Mouse (Mus musculus): Measurements from ENCODE around the gene Sfxn1. TPM values are rescaled to one million over a fixed set of nuclear protein-coding genes. Genes with fewer than 3 reads are reported as not detected.

Sfxn1 gene
- total and polyA plus RNA-seq, 2 experiments, result 26.2 to 63.2 TPM

DNA sequence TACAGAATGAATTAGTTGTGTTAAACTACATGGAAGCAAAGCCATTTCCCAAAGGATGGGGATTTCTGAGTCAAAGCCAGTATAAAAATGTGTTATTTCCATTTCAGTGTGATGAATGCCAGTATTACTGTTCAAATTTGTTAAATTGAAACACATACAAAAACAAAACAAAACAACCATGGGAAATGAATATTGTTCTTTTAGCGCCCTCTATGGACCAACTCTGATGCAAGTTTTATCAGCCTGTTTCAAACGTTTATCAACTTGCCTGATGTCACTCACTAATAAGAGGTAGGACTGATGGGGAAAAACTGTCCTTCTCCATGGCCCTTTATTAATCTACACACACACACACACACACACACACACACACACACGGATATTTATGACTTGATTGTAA is 8.4 kb upstream of the Sfxn1 start:
- H3K4me3 ChIP-seq (ENCODE audit: insufficient read depth, low read depth, low read length), result no peak overlapping the region
- WGBS, result 8% methylated on average over 3 of the region's 3 CpGs
- peaks cover 6% of the 10 kb centered on the region for H3K4me1 ChIP-seq (ENCODE audit: control insufficient read depth, insufficient read depth, low read length)
- no peaks in the 10 kb centered on the region for H3K27me3 ChIP-seq (ENCODE audit: control insufficient read depth, insufficient read depth, low read length)
- no peaks in the 10 kb centered on the region for H3K36me3 ChIP-seq (ENCODE audit: control insufficient read depth, insufficient read depth, low read length)
- peak; percentile 46 for DNase-seq (ENCODE audit: extremely low read depth, low read depth, low spot score)
- no peak overlapping the region for H3K9ac ChIP-seq (ENCODE audit: low read depth, low read length)
- peak; percentile 35; the same call in 1 of the 2 replicates for TF ChIP-seq CTCF (IDR thresholded peaks at IDR 0.05; ENCODE audit: low read depth, low read length)
- TF ChIP-seq POLR2A (IDR thresholded peaks at IDR 0.05; ENCODE audit: extremely low read depth, insufficient read depth, low read length), result no peak
- H3K27ac ChIP-seq (replicated peaks; ENCODE audit: insufficient read depth, low read depth, low read length), result no peak overlapping the region
- no peaks in the 10 kb centered on the region for H3K79me2 ChIP-seq (ENCODE audit: control insufficient read depth, insufficient read depth, low read length)

DNA sequence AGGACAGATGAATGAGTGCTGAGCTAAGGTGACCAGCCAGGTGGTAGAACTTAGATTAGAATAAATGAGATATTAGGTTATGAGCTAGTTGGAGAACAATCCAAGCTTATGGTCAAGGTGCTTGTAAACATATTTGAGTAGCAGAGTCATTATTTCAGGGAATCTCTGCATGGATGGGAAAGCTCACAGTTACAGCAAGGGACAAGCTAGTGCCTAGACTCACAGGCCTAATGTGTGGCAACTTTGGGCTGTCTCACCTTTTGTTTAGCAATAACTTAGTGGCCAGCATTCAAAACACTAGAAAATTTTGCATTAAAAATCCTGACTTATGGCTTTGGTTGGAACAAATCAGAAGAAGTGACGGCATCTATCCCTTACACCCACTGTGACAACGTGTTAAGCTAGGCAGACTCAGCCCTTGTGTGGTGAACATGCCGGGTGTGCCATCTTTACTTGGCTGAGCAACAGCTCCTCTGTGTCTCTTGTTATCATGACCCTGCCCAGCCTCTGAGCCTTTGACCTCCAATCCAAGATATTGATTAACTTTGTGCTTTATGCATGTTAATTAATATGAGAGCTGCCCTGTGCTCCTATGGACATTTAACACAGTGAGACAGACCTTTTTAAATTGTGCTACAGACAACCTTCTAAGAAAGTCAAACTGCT is 5.5 kb upstream of the Sfxn1 start:
- no peaks in the 10 kb centered on the region for H3K27me3 ChIP-seq (ENCODE audit: control insufficient read depth, insufficient read depth, low read length)
- no peaks in the 10 kb centered on the region for H3K36me3 ChIP-seq (ENCODE audit: control insufficient read depth, insufficient read depth, low read length)
- DNase-seq (ENCODE audit: extremely low read depth, low read depth, low spot score), result peak; percentile 89
- H3K4me3 ChIP-seq (ENCODE audit: insufficient read depth, low read depth, low read length), result no peak overlapping the region
- H3K79me2 ChIP-seq (ENCODE audit: control insufficient read depth, insufficient read depth, low read length), result no peaks in the 10 kb centered on the region
- peaks cover 6% of the 10 kb centered on the region for H3K4me1 ChIP-seq (ENCODE audit: control insufficient read depth, insufficient read depth, low read length)
- no peak for TF ChIP-seq CTCF (IDR thresholded peaks at IDR 0.05; ENCODE audit: low read depth, low read length)
- no peak for TF ChIP-seq POLR2A (IDR thresholded peaks at IDR 0.05; ENCODE audit: extremely low read depth, insufficient read depth, low read length)
- 37% methylated on average over 3 of the region's 3 CpGs for WGBS
- H3K27ac ChIP-seq (replicated peaks; ENCODE audit: insufficient read depth, low read depth, low read length), result peak overlapping the region; percentile 9; the same call in 1 of the 2 replicates
- no peak overlapping the region for H3K9ac ChIP-seq (ENCODE audit: low read depth, low read length)

DNA sequence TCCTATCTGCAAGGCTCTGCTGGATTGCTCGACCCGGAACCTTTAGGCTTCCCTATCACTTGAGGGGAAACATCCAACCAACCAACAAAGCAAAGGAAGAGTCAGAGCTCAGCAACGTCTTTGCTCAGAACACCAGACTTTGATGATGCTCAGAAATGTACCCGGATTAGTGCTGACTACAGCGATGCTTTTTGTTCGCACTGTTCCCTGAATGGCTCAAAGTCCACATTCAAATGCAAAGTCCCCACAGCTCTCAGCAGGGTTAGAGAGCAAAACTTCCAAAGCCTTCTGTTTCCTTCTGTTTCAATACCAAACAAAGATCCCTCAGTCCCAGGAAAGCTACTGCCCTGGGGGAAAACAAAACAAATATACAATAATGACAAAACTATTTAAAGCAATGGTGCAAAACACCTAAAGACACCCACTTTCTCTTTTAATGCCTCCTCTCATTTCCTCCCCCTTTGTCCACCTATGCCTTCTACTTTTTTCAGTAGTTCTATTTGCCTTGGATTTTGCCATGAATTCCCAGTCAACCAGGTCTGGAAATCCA is 4.0 kb upstream of the Sfxn1 start:
- Histone ChIP-seq H3K79me2 (ENCODE audit: control insufficient read depth, insufficient read depth, low read length) (no peaks in the 10 kb centered on the region), H3K9ac (ENCODE audit: low read depth, low read length) (peak overlapping the region; percentile 26; the same call in 1 of the 2 replicates), H3K4me1 (ENCODE audit: control insufficient read depth, insufficient read depth, low read length) (peaks cover 6% of the 10 kb centered on the region), H3K27ac (replicated peaks; ENCODE audit: insufficient read depth, low read depth, low read length) (peak overlapping the region; percentile 80), H3K36me3 (ENCODE audit: control insufficient read depth, insufficient read depth, low read length) (no peaks in the 10 kb centered on the region), H3K4me3 (ENCODE audit: insufficient read depth, low read depth, low read length) (no peak overlapping the region), H3K27me3 (ENCODE audit: control insufficient read depth, insufficient read depth, low read length) (no peaks in the 10 kb centered on the region)
- peak; percentile 91 for DNase-seq (ENCODE audit: extremely low read depth, low read depth, low spot score)
- TF ChIP-seq CTCF (IDR thresholded peaks at IDR 0.05; ENCODE audit: low read depth, low read length), result no peak
- no peak for TF ChIP-seq POLR2A (IDR thresholded peaks at IDR 0.05; ENCODE audit: extremely low read depth, insufficient read depth, low read length)
- 22% methylated on average over 6 of the region's 6 CpGs for WGBS

DNA sequence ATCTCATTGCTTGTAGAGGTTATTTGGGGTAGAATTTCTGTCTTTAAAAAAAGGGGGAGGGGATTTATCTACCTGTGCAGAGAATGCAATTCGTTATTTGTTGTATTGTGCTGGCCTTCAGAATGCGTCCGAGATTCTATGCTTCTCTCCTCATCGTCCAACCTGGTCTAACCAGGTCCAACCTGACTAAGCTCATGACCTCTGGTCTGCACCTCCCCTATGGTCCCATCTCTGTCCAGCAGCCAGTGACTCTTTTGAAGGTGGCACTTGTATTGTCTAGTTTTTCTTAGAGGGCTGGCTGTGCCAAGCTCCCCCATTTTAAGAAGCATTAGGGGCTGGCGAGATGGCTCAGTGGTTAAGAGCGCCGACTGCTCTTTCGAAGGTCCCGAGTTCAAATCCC is 658 bp upstream of the Sfxn1 start:
- Histone ChIP-seq H3K27me3 (ENCODE audit: control insufficient read depth, insufficient read depth, low read length) (no peaks in the 10 kb centered on the region), H3K36me3 (ENCODE audit: control insufficient read depth, insufficient read depth, low read length) (no peaks in the 10 kb centered on the region), H3K9ac (ENCODE audit: low read depth, low read length) (no peak overlapping the region), H3K4me3 (ENCODE audit: insufficient read depth, low read depth, low read length) (no peak overlapping the region), H3K27ac (replicated peaks; ENCODE audit: insufficient read depth, low read depth, low read length) (no peak overlapping the region), H3K79me2 (ENCODE audit: control insufficient read depth, insufficient read depth, low read length) (peaks cover 11% of the 10 kb centered on the region; the same call in 1 of the 2 replicates), H3K4me1 (ENCODE audit: control insufficient read depth, insufficient read depth, low read length) (peaks cover 19% of the 10 kb centered on the region)
- WGBS, result 95% methylated on average over 9 of the region's 9 CpGs
- TF ChIP-seq POLR2A (IDR thresholded peaks at IDR 0.05; ENCODE audit: extremely low read depth, insufficient read depth, low read length), result no peak
- no peak for TF ChIP-seq CTCF (IDR thresholded peaks at IDR 0.05; ENCODE audit: low read depth, low read length)
- DNase-seq (ENCODE audit: extremely low read depth, low read depth, low spot score), result no peak

DNA sequence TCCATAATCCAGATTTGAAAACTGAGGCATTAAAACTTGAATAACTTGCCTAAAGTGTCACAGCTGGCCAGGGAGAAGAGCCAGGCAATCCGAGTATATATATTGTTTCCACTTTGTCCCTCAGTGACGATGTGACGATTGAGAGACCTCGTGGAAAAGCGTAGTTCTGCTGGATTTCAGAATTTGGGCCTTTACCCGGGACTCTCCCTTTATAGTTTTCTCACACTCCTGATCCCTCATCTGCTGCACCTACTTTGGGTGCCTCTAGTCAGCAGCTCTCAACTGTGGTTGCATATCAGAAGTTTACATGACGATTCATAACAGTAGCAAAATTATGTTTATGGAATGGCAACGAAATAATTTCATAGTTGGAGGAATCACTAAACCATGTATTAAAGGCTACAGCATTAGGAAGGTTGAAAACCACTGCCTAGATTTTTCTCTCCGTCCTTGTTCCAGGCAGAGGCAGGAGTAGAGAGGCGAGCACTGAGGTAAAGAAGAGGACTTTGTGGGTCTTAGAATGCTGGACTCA is 923 bp downstream of the Sfxn1 start:
- Histone ChIP-seq H3K27me3 (ENCODE audit: control insufficient read depth, insufficient read depth, low read length) (no peaks in the 10 kb centered on the region), H3K9ac (ENCODE audit: low read depth, low read length) (peak overlapping the region; percentile 84), H3K4me3 (ENCODE audit: insufficient read depth, low read depth, low read length) (peak overlapping the region; percentile 70), H3K36me3 (ENCODE audit: control insufficient read depth, insufficient read depth, low read length) (no peaks in the 10 kb centered on the region), H3K27ac (replicated peaks; ENCODE audit: insufficient read depth, low read depth, low read length) (peak overlapping the region; percentile 96), H3K4me1 (ENCODE audit: control insufficient read depth, insufficient read depth, low read length) (peaks cover 26% of the 10 kb centered on the region), H3K79me2 (ENCODE audit: control insufficient read depth, insufficient read depth, low read length) (peaks cover 11% of the 10 kb centered on the region; the same call in 1 of the 2 replicates)
- TF ChIP-seq POLR2A (IDR thresholded peaks at IDR 0.05; ENCODE audit: extremely low read depth, insufficient read depth, low read length) (no peak), CTCF (IDR thresholded peaks at IDR 0.05; ENCODE audit: low read depth, low read length) (no peak)
- 9% methylated on average over 10 of the region's 10 CpGs for WGBS
- DNase-seq (ENCODE audit: extremely low read depth, low read depth, low spot score), result no peak

DNA sequence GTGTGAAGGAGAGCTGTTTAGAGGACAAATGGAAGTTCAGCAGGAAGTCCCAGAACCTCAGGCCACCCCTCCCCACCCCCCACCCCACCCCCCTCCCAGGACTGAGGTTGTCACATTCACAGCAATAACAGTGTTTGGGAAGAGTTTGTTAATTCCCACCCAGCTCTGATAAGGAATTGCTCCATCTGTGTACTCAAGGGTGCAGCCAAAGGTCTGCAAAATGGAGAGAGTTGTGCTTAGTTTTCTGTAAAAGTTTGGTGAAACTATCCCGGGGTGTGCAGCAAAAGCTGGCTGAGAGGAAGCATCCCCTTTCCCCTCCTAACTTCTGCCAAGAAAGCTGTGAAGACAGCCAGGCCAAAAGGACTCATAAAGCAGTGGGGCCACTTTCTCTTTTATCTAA is 1.4 kb downstream of the Sfxn1 start:
- DNase-seq (ENCODE audit: extremely low read depth, low read depth, low spot score), result peak; percentile 98
- H3K4me3 ChIP-seq (ENCODE audit: insufficient read depth, low read depth, low read length), result peak overlapping the region; percentile 70
- peak overlapping the region; percentile 96 for H3K27ac ChIP-seq (replicated peaks; ENCODE audit: insufficient read depth, low read depth, low read length)
- H3K4me1 ChIP-seq (ENCODE audit: control insufficient read depth, insufficient read depth, low read length), result peaks cover 30% of the 10 kb centered on the region
- H3K79me2 ChIP-seq (ENCODE audit: control insufficient read depth, insufficient read depth, low read length), result peaks cover 11% of the 10 kb centered on the region; the same call in 1 of the 2 replicates
- no peak for TF ChIP-seq CTCF (IDR thresholded peaks at IDR 0.05; ENCODE audit: low read depth, low read length)
- no peak for TF ChIP-seq POLR2A (IDR thresholded peaks at IDR 0.05; ENCODE audit: extremely low read depth, insufficient read depth, low read length)
- H3K9ac ChIP-seq (ENCODE audit: low read depth, low read length), result peak overlapping the region; percentile 84
- H3K36me3 ChIP-seq (ENCODE audit: control insufficient read depth, insufficient read depth, low read length), result no peaks in the 10 kb centered on the region
- no peaks in the 10 kb centered on the region for H3K27me3 ChIP-seq (ENCODE audit: control insufficient read depth, insufficient read depth, low read length)
- WGBS, result 0% methylated on average over 1 of the region's 1 CpGs
